Mouse (Mus musculus) intestine, postnatal 0 days (tissue): Measurements from ENCODE around the gene Piwil4. TPM values are rescaled to one million over a fixed set of nuclear protein-coding genes. Genes with fewer than 3 reads are reported as not detected.
A peak's percentile ranks its signal among the peaks of the same experiment; 100 is the strongest.
"Not testable (repeated sequence)": the region's sequence is repeated elsewhere in the genome, so short reads cannot be mapped to it uniquely, and the experiment has no call there.

Source experiments
- ATAC-seq: fragments of 200-750 bp; cut with Nextera tagmentation; 2 replicates; pipeline ENCODE4 v1.8.0; 2017; ENCODE audit warnings: mild to moderate bottlenecking, moderate TSS enrichment, moderate library complexity
- H3K27ac ChIP-seq: fragments of 300-500 bp; sonication (generic); 2 replicates; pipeline ENCODE4 v1.5.1; 2014; ENCODE audit warnings: mild to moderate bottlenecking, low read depth, low read length, moderate library complexity
- H3K27me3 ChIP-seq: fragments of 300-500 bp; sonication (generic); replicated peaks from 2 replicates; pipeline ENCODE4 v1.6.1; 2014; ENCODE audit warnings: low read length, mixed read lengths; ENCODE audit not compliant: control insufficient read depth, insufficient read depth
- H3K36me3 ChIP-seq: fragments of 300-500 bp; sonication (generic); 2 replicates; pipeline ENCODE4 v1.6.1; 2014; ENCODE audit warnings: mild to moderate bottlenecking, moderate library complexity; ENCODE audit not compliant: control insufficient read depth, insufficient read depth
- H3K4me1 ChIP-seq: fragments of 300-500 bp; sonication (generic); replicated peaks from 2 replicates; pipeline ENCODE4 v1.6.1; 2014; ENCODE audit warnings: antibody characterized with exemption, low read length, mixed read lengths; ENCODE audit not compliant: control insufficient read depth, insufficient read depth
- H3K4me2 ChIP-seq: fragments of 300-500 bp; sonication (generic); replicated peaks from 2 replicates; pipeline ENCODE4 v1.6.1; 2014; ENCODE audit warnings: low read depth, mild to moderate bottlenecking, moderate library complexity
- H3K4me3 ChIP-seq: fragments of 300-500 bp; sonication (generic); 2 replicates; pipeline ENCODE4 v1.5.1; 2014; ENCODE audit warnings: low read depth, low read length
- H3K9ac ChIP-seq: fragments of 300-500 bp; sonication (generic); 2 replicates; pipeline ENCODE4 v1.6.1; 2014; ENCODE audit warnings: mild to moderate bottlenecking, low read depth, low read length
- H3K9me3 ChIP-seq: fragments of 300-500 bp; sonication (generic); 2 replicates; pipeline ENCODE4 v1.6.1; 2016; ENCODE audit warnings: mixed run types; ENCODE audit not compliant: control insufficient read depth
- CTCF ChIP-seq: sonication (generic); IDR thresholded peaks from 2 replicates; pipeline ENCODE4 v1.5.1; 2016; ENCODE audit warnings: low read depth, mild to moderate bottlenecking, control low read depth, antibody characterized with exemption, moderate library complexity
- WGBS: fragments of 180-500 bp; shearing (Covaris S2); extraction: QIAGEN DNeasy Blood & Tissue Kit; methylation state at CpG from one replicate; pipeline ENCODE4 v1.1.7; 2014; 5-methylcytosine and 5-hydroxymethylcytosine counted together
- polyA plus RNA-seq: library from polyadenylated mRNA; unstranded; fragments of >200 nt; fragmentation: Nextera tagmentation; extraction: Ambion mirVana; gene quantifications from 2 replicates; pipeline ENCODE4 v1.2.1, GENCODE M21; 2015

Gene Piwil4
- polyA plus RNA-seq, 1 experiment from 2014 or later, result 0.17 TPM

DNA sequence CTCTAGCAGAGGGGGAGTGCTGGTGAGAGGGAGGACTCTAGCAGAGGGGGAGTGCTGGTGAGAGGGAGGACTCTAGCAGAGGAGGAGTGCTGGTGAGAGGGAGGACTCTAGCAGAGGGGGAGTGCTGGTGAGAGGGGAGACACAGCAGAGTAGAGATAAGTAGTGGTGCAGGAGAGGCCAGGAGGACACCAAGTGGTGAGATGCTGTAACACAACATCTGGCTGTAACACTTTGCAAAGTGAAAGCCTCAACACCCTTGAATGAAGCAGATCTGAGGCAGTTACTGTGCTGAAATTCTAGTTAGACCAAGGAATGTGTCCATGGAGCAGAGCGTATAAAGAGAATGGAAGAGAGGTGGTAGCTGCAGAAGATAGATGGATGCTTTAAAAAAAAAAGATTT is 39.7 kb downstream of the Piwil4 start:
- not testable (repeated sequence) for H3K27ac ChIP-seq, H3K9me3 ChIP-seq, ATAC-seq, H3K27me3 ChIP-seq, H3K36me3 ChIP-seq, H3K9ac ChIP-seq, H3K4me2 ChIP-seq, H3K4me1 ChIP-seq, H3K4me3 ChIP-seq
- WGBS, result 92% methylated on average over 1 of the region's 1 CpGs
- peak; percentile 37 for TF ChIP-seq CTCF

- no peak overlapping the region for H3K27ac ChIP-seq
- H3K27me3 ChIP-seq, result no peaks in the 10 kb centered on the region
- WGBS, result 38% methylated on average over 7 of the region's 7 CpGs
- H3K36me3 ChIP-seq, result no peaks in the 10 kb centered on the region
- H3K4me1 ChIP-seq, result no peaks in the 10 kb centered on the region
- H3K9ac ChIP-seq, result no peak overlapping the region
- peak; percentile 31; the same call in 1 of the 2 replicates for ATAC-seq
- no peak overlapping the region for H3K4me2 ChIP-seq
- no peak for TF ChIP-seq CTCF
- no peaks in the 10 kb centered on the region for H3K9me3 ChIP-seq
- H3K4me3 ChIP-seq, result no peak overlapping the region
Measured at GRCm38 (mm10) chr9:14699288-14699640, 41.3 kb downstream of the Piwil4 start.

- H3K27me3 ChIP-seq, result no peaks in the 10 kb centered on the region
- 46% methylated on average over 12 of the region's 12 CpGs for WGBS
- H3K4me2 ChIP-seq, result no peak overlapping the region
- peak; percentile 69 for ATAC-seq
- TF ChIP-seq CTCF, result peak; percentile 97
- H3K36me3 ChIP-seq, result no peaks in the 10 kb centered on the region
- H3K9me3 ChIP-seq, result no peaks in the 10 kb centered on the region
- H3K4me3 ChIP-seq, result no peak overlapping the region
- no peaks in the 10 kb centered on the region for H3K4me1 ChIP-seq
- no peak overlapping the region for H3K27ac ChIP-seq
- no peak overlapping the region for H3K9ac ChIP-seq
Measured at GRCm38 (mm10) chr9:14698582-14699287, 41.8 kb downstream of the Piwil4 start.

DNA sequence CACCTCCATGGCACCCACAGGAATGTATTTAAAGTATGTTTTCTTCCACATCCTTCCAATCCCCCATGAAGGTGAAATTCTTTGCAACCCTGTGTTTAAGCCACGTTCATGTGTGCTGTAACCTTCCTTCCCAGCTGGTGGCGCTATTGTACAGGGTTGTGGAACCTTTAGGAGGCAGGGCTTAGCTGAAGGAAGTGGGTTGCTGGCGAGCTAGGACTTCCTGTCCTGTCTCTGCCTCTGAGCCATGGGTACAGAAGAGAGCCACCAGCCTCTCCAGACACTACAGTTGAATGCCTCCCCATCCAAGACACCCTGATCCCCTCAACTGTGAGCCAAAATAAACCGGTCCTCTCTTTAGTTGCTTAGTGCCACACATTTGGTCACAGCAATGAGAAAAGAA is 42.6 kb downstream of the Piwil4 start:
- Histone ChIP-seq H3K36me3 (no peaks in the 10 kb centered on the region), H3K4me3 (no peak overlapping the region), H3K4me2 (no peak overlapping the region), H3K4me1 (no peaks in the 10 kb centered on the region), H3K9ac (no peak overlapping the region), H3K27ac (no peak overlapping the region), H3K27me3 (no peaks in the 10 kb centered on the region), H3K9me3 (no peaks in the 10 kb centered on the region)
- WGBS, result 60% methylated on average over 4 of the region's 4 CpGs
- peak; percentile 46; the same call in 1 of the 2 replicates for ATAC-seq
- TF ChIP-seq CTCF, result peak; percentile 74

DNA sequence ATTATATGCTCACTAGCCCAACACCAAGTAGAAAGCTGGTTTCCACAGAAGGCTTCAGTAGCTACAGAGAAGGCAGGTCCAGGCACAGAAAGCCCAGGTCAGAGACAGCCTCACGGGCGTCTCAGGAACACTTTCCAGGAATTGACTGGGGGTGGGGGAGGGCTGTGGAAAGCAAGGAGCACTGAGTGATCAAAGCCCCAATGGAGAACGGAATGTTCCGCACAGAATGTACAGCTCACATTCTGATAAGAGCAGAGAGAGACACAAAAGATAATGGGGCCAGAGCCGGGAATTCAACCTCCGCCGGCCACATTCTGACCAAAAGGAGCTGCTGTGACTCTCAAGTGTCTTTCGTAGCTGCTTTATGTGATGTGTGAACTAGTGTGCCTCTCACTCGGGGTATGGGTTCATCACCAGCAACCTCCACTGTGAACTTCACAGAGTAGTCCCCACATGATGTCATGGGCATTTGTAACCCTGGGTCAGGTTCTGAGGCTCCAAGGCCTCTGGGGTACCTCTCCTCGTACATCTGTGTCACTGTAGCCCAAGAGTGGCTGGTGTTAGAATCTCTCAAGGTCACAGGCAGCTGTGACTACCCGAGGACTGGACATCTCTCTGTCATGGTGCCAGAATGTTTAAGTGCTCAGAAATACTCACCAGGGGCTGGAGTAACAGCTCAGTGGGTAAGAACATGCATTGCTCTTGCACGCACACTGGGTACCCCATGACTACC is 51.0 kb downstream of the Piwil4 start:
- Histone ChIP-seq H3K4me3 (no peak overlapping the region), H3K9me3 (no peaks in the 10 kb centered on the region), H3K36me3 (no peaks in the 10 kb centered on the region), H3K4me1 (no peaks in the 10 kb centered on the region), H3K4me2 (no peak overlapping the region), H3K9ac (no peak overlapping the region), H3K27me3 (no peaks in the 10 kb centered on the region), H3K27ac (no peak overlapping the region)
- peak; percentile 61 for ATAC-seq
- no peak for TF ChIP-seq CTCF
- 56% methylated on average over 12 of the region's 12 CpGs for WGBS

GRCm38 (mm10) chr9:14684363-14684762 is 56.2 kb downstream of the Piwil4 start:
- H3K27ac ChIP-seq, result no peak overlapping the region
- H3K4me2 ChIP-seq, result no peak overlapping the region
- no peak overlapping the region for H3K9ac ChIP-seq
- no peak for TF ChIP-seq CTCF
- no peak for ATAC-seq
- H3K27me3 ChIP-seq, result no peaks in the 10 kb centered on the region
- H3K36me3 ChIP-seq, result no peaks in the 10 kb centered on the region
- H3K9me3 ChIP-seq, result no peaks in the 10 kb centered on the region
- WGBS, result 48% methylated on average over 4 of the region's 4 CpGs
- H3K4me3 ChIP-seq, result no peak overlapping the region
- no peaks in the 10 kb centered on the region for H3K4me1 ChIP-seq
